Mouse (Mus musculus) T-cell, adult 2 months (primary cell): ENCODE measurements around the gene Cbx1.
"Not testable (repeated sequence)": the region's sequence is repeated elsewhere in the genome, so short reads cannot be mapped to it uniquely, and the experiment has no call there.

ENCODE experiments used
- DNase-seq: peaks from one replicate; pipeline ENCODE4 v3.0.0; 2022; ENCODE audit warnings: low spot score

The Cbx1 gene

GRCm38 (mm10) chr11:96838341-96838740 is 49.4 kb downstream of the Cbx1 start:
- DNase-seq, result no peak

- no peak for DNase-seq
These were observed 50.5 kb downstream of the Cbx1 start for GRCm38 (mm10) chr11:96839428-96839827.

DNA sequence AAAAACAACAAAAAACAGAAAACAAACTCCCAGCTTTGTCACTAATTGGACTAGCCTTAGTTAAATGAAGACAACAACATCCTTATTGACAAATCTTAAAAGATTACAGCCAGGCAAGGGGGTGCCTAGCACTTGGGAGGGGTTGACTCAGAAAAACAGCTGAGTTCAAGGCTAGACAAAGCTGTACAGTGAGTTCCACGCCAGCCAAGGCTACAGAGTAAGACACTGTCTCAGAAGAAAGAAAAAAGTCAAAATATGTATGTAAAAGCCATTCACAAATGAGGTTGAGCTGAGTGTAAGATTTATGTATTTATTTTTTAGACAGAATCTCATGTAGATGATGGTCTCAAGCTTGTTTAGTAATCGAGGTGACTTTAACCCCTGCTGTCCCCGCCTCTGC is 51.0 kb downstream of the Cbx1 start:
- no peak for DNase-seq

- DNase-seq, result no peak
These were observed 51.4 kb downstream of the Cbx1 start for GRCm38 (mm10) chr11:96840290-96840689.

GRCm38 (mm10) chr11:96843627-96844026 is 54.7 kb downstream of the Cbx1 start:
- DNase-seq, result no peak

DNA sequence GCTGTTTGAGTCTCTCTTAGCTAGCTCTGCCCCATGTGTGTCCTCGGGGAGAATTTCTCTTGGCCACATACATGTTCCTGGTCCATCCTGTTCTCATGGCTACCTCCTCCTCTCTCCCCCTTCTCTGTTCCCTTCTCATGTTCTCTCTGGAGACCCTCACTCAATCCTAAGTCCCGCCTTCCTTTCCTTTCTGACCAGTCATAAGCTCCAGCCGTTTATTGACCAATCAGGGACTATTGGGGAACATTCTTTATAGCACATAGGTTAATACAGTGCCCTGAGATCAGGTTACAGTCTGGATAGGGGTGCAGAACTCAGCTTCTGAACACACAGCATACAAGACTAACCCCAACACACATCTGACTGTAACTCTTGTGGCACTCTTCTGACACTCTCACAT is 58.3 kb downstream of the Cbx1 start:
- no peak for DNase-seq

DNA sequence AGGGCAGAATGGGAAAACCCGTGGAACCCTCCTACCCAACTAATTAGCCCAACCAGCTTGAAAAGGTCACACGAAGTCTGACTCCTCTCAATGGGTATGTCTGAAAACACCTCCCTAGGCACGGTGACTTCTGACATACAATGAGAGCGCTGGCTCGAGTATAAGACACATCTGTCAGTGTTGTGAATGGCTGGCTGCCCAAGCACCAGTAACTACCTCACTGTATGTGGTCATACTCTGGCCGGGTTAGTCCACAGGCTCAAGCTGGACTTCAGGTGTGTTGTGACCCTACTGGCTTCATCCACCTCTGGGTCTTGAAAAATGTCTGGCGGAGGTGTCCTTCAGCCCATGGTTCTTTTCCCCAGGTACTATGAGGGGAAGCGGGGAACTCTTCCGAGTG is 59.8 kb downstream of the Cbx1 start:
- DNase-seq, result no peak

GRCm38 (mm10) chr11:96849145-96849544 is 60.2 kb downstream of the Cbx1 start:
- DNase-seq, result not testable (repeated sequence)

DNA sequence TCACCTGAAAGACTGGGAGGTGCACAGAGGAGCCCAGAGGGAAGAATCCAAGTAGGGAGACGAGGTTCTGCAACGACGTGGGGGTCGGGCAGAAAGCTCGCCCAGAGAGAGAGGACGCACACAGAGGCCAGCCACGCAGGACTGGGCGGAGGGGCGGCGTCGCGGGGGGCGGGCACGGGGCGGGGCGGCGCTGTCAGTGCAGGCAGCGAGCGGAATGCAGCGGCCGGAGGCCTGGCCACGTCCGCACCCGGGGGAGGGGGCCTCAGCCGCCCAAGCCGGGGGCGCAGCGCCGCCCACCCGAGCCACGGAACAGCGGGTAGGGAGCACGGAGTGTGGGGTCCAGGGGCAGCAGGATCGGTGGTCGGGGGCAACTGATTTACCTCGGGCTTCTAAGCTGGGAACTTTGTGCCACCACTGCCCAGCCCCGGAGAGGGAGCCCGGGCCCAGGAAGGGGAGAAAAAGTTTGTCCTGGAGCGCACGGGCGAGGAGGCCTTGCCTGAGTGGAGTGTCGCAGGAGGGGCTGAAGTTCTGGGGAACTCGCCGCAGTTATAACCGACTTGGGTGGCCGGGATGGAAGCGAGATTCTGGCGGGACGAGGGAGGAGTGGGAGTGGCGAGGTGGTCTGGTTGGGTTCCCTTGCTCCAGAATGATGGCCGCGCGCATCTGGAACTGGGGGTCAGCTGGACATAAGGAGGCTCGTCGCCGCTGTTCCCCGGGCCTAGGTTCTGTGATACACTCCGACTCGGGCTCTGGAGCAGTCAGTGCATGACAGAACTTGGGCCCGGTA is 60.9 kb downstream of the Cbx1 start, which contains the start of gene Copz2:
Gene Copz2 (plus strand): TSS at position 190 of the 787 bp plus-strand sequence.
- DNase-seq, result no peak

- DNase-seq, result no peak
These were observed 68.5 kb downstream of the Cbx1 start for GRCm38 (mm10) chr11:96857446-96857845.
